Mouse (Mus musculus) erythroblast, embryonic 14.5 days (primary cell): ENCODE measurements around the gene Brd2. TPM values are rescaled to one million over a fixed set of nuclear protein-coding genes. Genes with fewer than 3 reads are reported as not detected.

Experiments
- H3K27me3 ChIP-seq: 2 replicates; pipeline ENCODE4 v1.6.1; 2012; ENCODE audit warnings: inconsistent platforms; ENCODE audit not compliant: control insufficient read depth
- H3K36me3 ChIP-seq: 2 replicates; pipeline ENCODE4 v1.6.1; 2012; ENCODE audit warnings: mild to moderate bottlenecking, inconsistent platforms; ENCODE audit not compliant: control insufficient read depth
- H3K4me1 ChIP-seq: 2 replicates; pipeline ENCODE4 v1.6.1; 2012; ENCODE audit warnings: inconsistent platforms; ENCODE audit not compliant: control insufficient read depth
- H3K4me3 ChIP-seq: replicated peaks from 2 replicates; pipeline ENCODE3; 2012; ENCODE audit warnings: moderate library complexity, mild to moderate bottlenecking, inconsistent platforms
- H3K9me3 ChIP-seq: 2 replicates; pipeline ENCODE4 v1.6.1; 2012; ENCODE audit warnings: low read length, inconsistent platforms, mixed read lengths; ENCODE audit not compliant: control insufficient read depth
- GATA1 ChIP-seq: IDR thresholded peaks from 2 replicates; pipeline ENCODE4 v1.6.1; 2012; ENCODE audit warnings: low read length, inconsistent platforms, mixed read lengths
- TAL1 ChIP-seq: IDR thresholded peaks from 3 replicates; pipeline ENCODE4 v1.6.1; 2012; ENCODE audit warnings: low read length, inconsistent platforms, mixed read lengths
- polyA plus RNA-seq: library from polyadenylated mRNA; stranded (reverse); fragments of >175 nt; gene quantifications from 2 replicates; pipeline ENCODE4 v1.2.3, GENCODE M21; 2012

Brd2 gene
- polyA plus RNA-seq, 1 experiment = 28.3 TPM

- no peak overlapping the region for H3K4me3 ChIP-seq
- no peaks in the 10 kb centered on the region for H3K9me3 ChIP-seq
- peaks cover 15% of the 10 kb centered on the region for H3K27me3 ChIP-seq
- H3K36me3 ChIP-seq = no peaks in the 10 kb centered on the region
- peaks cover 26% of the 10 kb centered on the region for H3K4me1 ChIP-seq
- TF ChIP-seq GATA1 = no peak
- TF ChIP-seq TAL1 = no peak
These were observed 25.2 kb downstream of the Brd2 start for GRCm38 (mm10) chr17:34097272-34097671.

DNA sequence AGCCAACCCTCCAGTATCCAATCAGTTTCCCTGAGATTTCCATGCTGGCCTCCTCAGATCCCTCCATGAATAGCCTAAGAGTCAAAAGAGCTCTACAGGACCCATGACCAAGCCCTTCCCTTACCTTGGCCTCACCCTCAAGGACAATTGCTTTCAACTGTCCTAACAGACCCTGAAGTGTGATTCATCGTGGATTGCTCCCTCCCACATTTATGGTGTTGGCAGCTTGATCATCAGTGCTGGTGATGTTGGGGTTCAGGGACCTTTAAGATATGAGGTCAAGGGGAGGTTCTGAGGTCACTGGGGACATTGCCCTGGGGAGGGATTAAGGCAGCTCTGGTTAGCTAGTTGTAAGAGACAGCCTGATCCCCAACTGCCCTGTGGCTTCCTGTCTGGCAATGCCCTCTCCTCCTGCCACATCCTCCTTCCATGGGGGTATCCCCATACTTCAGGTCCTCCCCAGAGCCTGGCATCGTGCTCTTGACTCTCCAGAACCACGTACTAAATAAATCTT is 25.9 kb downstream of the Brd2 start:
- no peaks in the 10 kb centered on the region for H3K36me3 ChIP-seq
- peaks cover 17% of the 10 kb centered on the region for H3K27me3 ChIP-seq
- H3K9me3 ChIP-seq = no peaks in the 10 kb centered on the region
- H3K4me1 ChIP-seq = peaks cover 23% of the 10 kb centered on the region
- H3K4me3 ChIP-seq = no peak overlapping the region
- no peak for TF ChIP-seq TAL1
- TF ChIP-seq GATA1 = no peak

DNA sequence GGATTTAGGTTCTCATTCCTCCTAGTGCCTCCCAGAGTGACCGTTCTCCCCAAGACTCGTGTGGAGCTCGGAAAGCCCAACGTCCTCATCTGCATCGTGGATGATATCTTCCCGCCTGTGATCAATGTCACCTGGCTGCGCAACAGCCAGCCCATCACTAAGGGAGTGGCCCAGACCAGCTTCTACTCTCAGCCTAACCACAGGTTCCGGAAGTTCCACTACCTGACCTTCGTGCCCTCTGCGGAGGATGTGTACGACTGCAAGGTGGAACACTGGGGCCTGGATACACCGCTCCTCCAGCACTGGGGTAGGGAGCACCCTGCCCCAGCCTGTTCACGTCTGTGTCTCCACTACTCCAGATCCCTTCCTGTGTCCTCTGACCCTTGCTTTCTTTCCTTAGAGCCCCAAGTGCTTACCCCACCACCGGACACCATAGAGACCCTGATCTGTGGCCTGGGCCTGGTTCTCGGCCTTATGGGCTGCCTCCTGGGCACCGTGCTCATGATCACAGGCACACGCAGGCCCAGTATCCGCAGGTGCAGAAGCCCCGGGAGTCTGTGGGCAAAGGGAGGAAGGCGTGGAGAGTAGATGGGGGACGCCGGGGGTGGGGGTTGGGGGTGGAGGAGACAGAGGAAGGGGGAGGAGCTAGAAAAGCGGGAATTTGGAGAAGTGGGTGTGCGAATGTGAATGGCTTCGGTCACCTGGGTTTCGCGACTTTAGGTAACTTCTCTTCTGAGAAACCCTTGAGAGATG is 28.0 kb downstream of the Brd2 start:
- Histone ChIP-seq H3K4me3 (no peak overlapping the region), H3K9me3 (no peaks in the 10 kb centered on the region), H3K27me3 (peaks cover 17% of the 10 kb centered on the region), H3K36me3 (no peaks in the 10 kb centered on the region), H3K4me1 (peaks cover 22% of the 10 kb centered on the region)
- no peak for TF ChIP-seq TAL1
- no peak for TF ChIP-seq GATA1

DNA sequence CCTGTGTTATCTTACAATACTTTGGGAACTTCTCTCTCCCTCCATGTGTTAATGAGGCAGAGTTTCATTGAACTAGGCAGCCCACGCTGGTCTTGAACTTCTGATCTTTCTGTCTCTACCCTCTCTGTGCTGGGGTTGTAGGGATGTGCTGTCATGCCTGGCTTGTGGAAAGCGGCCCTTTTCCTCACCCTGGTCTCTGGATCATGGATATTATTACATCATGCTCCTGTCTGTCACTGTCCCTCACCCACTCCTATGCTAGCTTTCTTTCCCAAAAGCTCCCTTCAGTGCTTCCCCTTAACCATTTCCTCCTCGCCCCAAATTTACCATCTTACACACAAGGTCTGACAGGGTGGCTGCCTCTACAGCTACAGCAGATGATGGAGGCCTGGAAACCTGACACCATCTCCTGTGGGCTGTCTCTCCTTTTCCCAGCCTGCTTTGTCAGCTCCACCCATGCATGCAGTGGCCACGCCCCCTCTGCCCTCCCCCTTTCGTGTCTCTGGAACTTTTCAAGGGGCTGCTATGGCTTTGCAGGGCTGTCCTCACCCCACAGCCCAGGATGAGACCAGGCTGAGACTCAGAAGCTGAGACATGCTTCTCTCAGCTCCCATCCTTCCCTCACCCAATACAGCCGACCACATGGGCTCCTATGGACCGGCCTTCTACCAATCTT is 29.1 kb downstream of the Brd2 start:
- Histone ChIP-seq H3K36me3 (no peaks in the 10 kb centered on the region), H3K27me3 (peaks cover 17% of the 10 kb centered on the region), H3K4me1 (peaks cover 19% of the 10 kb centered on the region), H3K4me3 (no peak overlapping the region), H3K9me3 (no peaks in the 10 kb centered on the region)
- TF ChIP-seq TAL1 (no peak), GATA1 (no peak)

DNA sequence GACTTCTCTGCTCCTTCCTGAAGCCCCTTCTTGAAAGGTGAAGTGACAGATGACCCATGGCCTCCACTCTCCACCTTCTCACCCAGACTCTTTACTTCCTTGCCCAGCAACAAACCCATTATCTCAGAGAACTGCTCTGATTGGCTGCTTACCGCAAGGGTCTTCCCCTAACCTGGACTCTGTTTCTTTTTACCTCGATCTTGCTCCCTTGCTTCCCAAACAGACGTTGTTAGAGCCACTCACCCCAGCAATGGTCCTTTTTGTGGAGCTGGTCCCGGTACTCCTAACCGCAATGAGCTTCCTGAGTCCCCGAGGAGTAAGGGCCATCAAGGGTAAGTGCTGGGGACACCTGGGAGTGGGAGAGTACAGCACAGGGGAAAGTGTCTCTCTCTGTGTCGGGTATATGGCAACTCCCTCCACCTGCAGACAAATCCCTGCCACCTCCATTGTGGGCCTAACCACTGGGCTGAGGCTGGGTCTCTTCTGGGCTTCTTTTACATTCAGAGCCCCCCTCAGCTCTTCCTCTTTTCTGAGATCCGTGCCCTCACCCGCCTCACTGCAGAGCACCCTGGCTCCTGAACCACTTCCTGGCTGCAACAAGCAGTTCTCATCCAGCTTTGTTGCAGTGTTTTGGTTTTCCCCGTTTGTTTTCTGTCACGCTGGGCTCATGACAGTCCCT is 30.1 kb downstream of the Brd2 start, which contains the start of gene H2-Oa:
H2-Oa (plus strand) TSS at position 144 of the 679 bp plus-strand sequence.
- Histone ChIP-seq H3K4me3 (no peak within 1 kb of the TSS), H3K27me3 (peaks cover 17% of the 10 kb centered on the region), H3K4me1 (peaks cover 25% of the 10 kb centered on the region), H3K9me3 (no peaks in the 10 kb centered on the region), H3K36me3 (no peaks in the 10 kb centered on the region)
- TF ChIP-seq GATA1 = no peak
- no peak for TF ChIP-seq TAL1

GRCm38 (mm10) chr17:34090923-34091322 is 31.5 kb downstream of the Brd2 start:
- H3K4me1 ChIP-seq = peaks cover 27% of the 10 kb centered on the region
- H3K27me3 ChIP-seq = peaks cover 14% of the 10 kb centered on the region
- H3K36me3 ChIP-seq = no peaks in the 10 kb centered on the region
- H3K9me3 ChIP-seq = no peaks in the 10 kb centered on the region
- TF ChIP-seq TAL1 = no peak
- TF ChIP-seq GATA1 = no peak
- no peak overlapping the region for H3K4me3 ChIP-seq

DNA sequence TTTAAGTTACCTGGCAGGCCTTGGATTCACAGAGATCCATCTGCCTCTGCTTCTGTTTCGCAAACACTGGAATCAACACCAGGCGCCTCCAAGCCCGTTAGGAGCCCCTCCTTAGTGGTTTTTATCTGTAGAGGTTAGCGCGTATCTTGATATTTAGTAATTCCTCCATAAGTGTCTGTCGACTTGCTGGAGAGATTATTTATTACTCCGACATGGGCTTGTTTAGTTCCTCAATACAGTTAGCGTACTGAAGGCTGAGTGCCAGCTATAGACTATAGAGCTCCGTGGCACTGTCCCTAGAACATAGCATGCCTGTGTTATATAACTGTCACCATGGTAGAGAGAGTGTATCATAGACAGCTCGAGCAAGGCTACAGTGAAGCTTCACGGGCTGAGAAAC is 34.3 kb downstream of the Brd2 start:
- H3K27me3 ChIP-seq = peaks cover 2% of the 10 kb centered on the region; the same call in 1 of the 2 replicates
- no peak overlapping the region for H3K4me3 ChIP-seq
- TF ChIP-seq TAL1 = no peak
- H3K9me3 ChIP-seq = no peaks in the 10 kb centered on the region
- peaks cover 13% of the 10 kb centered on the region for H3K4me1 ChIP-seq
- H3K36me3 ChIP-seq = no peaks in the 10 kb centered on the region

DNA sequence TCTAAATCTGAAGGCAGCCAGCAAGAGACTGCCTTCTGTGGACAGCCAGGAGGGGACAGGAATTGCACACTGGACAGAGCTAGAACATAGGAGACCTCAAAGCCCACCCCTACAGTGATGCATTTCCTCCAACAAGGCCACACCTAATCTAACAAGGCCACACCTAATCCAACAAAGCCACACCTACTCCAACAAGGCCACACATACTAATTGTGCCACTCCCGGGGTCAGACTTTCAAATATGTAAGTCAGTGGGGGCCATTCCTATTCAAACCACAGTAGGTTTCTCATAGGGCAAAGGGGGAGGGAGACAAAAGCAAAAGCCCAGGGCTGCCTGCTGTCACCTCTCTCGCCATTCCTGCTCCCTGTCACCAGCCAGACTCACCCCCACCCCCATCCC is 35.0 kb downstream of the Brd2 start:
- peaks cover 13% of the 10 kb centered on the region for H3K4me1 ChIP-seq
- H3K36me3 ChIP-seq = no peaks in the 10 kb centered on the region
- H3K9me3 ChIP-seq = no peaks in the 10 kb centered on the region
- TF ChIP-seq GATA1 (no peak), TAL1 (no peak)
- H3K4me3 ChIP-seq = no peak overlapping the region
- H3K27me3 ChIP-seq = peaks cover 2% of the 10 kb centered on the region; the same call in 1 of the 2 replicates

DNA sequence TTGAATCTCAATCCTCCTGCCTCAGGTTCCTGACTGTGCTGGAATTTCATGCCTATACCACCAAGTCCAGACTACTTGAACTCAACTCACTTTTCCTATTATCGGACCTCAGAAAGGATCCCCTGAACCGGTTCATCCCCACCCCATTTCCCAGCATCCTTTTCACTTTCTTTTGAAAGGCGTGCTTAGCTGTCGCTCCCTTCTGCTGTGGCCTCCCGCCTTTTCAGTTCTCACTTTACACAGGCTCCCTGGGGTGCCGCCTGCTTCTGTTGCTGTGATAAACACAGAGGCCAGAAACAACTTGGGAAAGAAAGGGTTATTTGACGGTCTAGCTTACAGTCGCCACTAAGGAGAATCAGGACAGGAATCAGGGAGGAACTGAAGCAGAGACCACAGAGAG is 39.3 kb downstream of the Brd2 start:
- no peaks in the 10 kb centered on the region for H3K27me3 ChIP-seq
- peaks cover 10% of the 10 kb centered on the region for H3K4me1 ChIP-seq
- no peaks in the 10 kb centered on the region for H3K9me3 ChIP-seq
- no peaks in the 10 kb centered on the region for H3K36me3 ChIP-seq
- no peak overlapping the region for H3K4me3 ChIP-seq
- no peak for TF ChIP-seq TAL1
- TF ChIP-seq GATA1 = no peak
